Mouse (Mus musculus): Measurements from ENCODE around the gene Prex1. TPM values are rescaled to one million over a fixed set of nuclear protein-coding genes. Genes with fewer than 3 reads are reported as not detected.

Prex1 gene
- polyA plus RNA-seq (2015; fragmentation: Nextera tagmentation; extraction: Ambion mirVana): 6.9 and 8.9 TPM in 2 replicates

GRCm38 (mm10) chr2:166713690-166714426 lies at the start of gene Prex1:
Prex1 (minus strand) TSS chr2:166713832.

Other genes starting within 250 kb of the Prex1 start
- 4.3 and 4.8 TPM in 2 replicates for gene Trp53rkb, start 78.7 kb upstream of the Prex1 start, polyA plus RNA-seq (2015; fragmentation: Nextera tagmentation; extraction: Ambion mirVana)
- 3.1 and 4.7 TPM in 2 replicates for gene Arfgef2, start 91.8 kb upstream of the Prex1 start, polyA plus RNA-seq (2015; fragmentation: Nextera tagmentation; extraction: Ambion mirVana)
- gene Cse1l, start 192.2 kb upstream of the Prex1 start, polyA plus RNA-seq (2015; fragmentation: Nextera tagmentation; extraction: Ambion mirVana): 37.7 and 58.4 TPM in 2 replicates

Measured in adrenal gland, postnatal 0 days (tissue).